Mouse (Mus musculus) testis, postnatal 10 days (tissue): Measurements from ENCODE around the gene Spata5.
"Not testable (repeated sequence)": the region's sequence is repeated elsewhere in the genome, so short reads cannot be mapped to it uniquely, and the experiment has no call there.

Experiments
- DNase-seq: peaks from one replicate; pipeline ENCODE4 v3.0.0; 2021; ENCODE audit warnings: low spot score

Gene Spata5

GRCm38 (mm10) chr3:37510055-37511032 is 90.6 kb downstream of the Spata5 start:
- no peak for DNase-seq

- peak; percentile 69 for DNase-seq
These were observed 95.8 kb downstream of the Spata5 start for GRCm38 (mm10) chr3:37515485-37515884.

- no peak for DNase-seq
These were observed 96.7 kb downstream of the Spata5 start for GRCm38 (mm10) chr3:37516379-37516778.

GRCm38 (mm10) chr3:37518611-37519010 is 98.9 kb downstream of the Spata5 start:
- no peak for DNase-seq

GRCm38 (mm10) chr3:37520334-37521023 is 100.8 kb downstream of the Spata5 start:
- DNase-seq = no peak

GRCm38 (mm10) chr3:37532079-37532478 is 112.4 kb downstream of the Spata5 start:
- no peak for DNase-seq

- DNase-seq = not testable (repeated sequence)
These were observed 121.0 kb downstream of the Spata5 start for GRCm38 (mm10) chr3:37540701-37541100.

GRCm38 (mm10) chr3:37546351-37546750 is 126.7 kb downstream of the Spata5 start:
- no peak for DNase-seq

- no peak for DNase-seq
These were observed 130.5 kb downstream of the Spata5 start for GRCm38 (mm10) chr3:37550190-37550589.

- no peak for DNase-seq
These were observed 130.9 kb downstream of the Spata5 start for GRCm38 (mm10) chr3:37550594-37550993.

- DNase-seq = no peak
These were observed 131.8 kb downstream of the Spata5 start for GRCm38 (mm10) chr3:37551486-37551885.

GRCm38 (mm10) chr3:37552244-37552643 is 132.5 kb downstream of the Spata5 start:
- DNase-seq = no peak

- no peak for DNase-seq
These were observed 133.8 kb downstream of the Spata5 start for GRCm38 (mm10) chr3:37553371-37554033.

- no peak for DNase-seq
These were observed 136.9 kb downstream of the Spata5 start for GRCm38 (mm10) chr3:37556412-37557113.

- DNase-seq = no peak
These were observed 138.2 kb downstream of the Spata5 start for GRCm38 (mm10) chr3:37557741-37558479.

- no peak for DNase-seq
These were observed 139.6 kb downstream of the Spata5 start for GRCm38 (mm10) chr3:37559339-37559738.

- no peak for DNase-seq
These were observed 141.8 kb downstream of the Spata5 start for GRCm38 (mm10) chr3:37561466-37561865.

- no peak for DNase-seq
These were observed 146.4 kb downstream of the Spata5 start for GRCm38 (mm10) chr3:37566097-37566496.

GRCm38 (mm10) chr3:37567505-37567904 is 147.8 kb downstream of the Spata5 start:
- no peak for DNase-seq

- DNase-seq = no peak
These were observed 149.1 kb downstream of the Spata5 start for GRCm38 (mm10) chr3:37568780-37569179.
